Mouse (Mus musculus): ENCODE data around the gene Gm6657.

DNA sequence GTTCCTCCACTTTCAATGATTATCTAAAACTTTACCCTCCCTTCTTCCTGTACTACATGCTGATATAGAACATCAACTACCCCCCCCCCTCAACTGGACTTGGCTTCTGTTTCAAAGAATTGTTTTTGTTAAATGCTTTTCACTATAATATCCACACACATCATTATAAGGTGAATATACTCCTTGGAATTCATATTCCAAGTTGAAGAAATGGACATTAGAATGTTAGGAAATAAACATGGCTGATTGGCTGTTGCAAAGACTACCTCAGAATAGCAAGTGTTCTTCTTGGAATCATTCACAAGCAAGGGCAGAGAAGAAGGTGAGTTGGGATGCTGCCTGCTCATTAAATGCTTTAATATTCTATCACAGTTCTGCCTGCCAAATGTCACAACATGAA is at the start of gene Gm6657:
- TF ChIP-seq CTCF (IDR thresholded peaks at IDR 0.05; ENCODE audit: insufficient read depth, low read depth, low read length) (no peak), POLR2A (IDR thresholded peaks at IDR 0.05; ENCODE audit: insufficient read depth, low read depth, low read length) (no peak)

All from olfactory bulb, adult 2 months (tissue).